Mouse (Mus musculus): ENCODE data around the gene Stk11. TPM values are rescaled to one million over a fixed set of nuclear protein-coding genes. Genes with fewer than 3 reads are reported as not detected.

Gene Stk11
- polyA plus RNA-seq, 1 experiment from 2014 or later, result 23.2 TPM

GRCm38 (mm10) chr10:80100982-80101381, 14.6 kb upstream of the Stk11 start:
- no peaks in the 10 kb centered on the region for H3K9me3 ChIP-seq
- no peak overlapping the region for H3K27ac ChIP-seq
- H3K36me3 ChIP-seq (replicated peaks), result no peaks in the 10 kb centered on the region
- peaks cover 27% of the 10 kb centered on the region for H3K4me1 ChIP-seq
- H3K4me3 ChIP-seq (replicated peaks), result no peak overlapping the region
- ATAC-seq (ENCODE audit: low FRiP score), result no peak
- WGBS, result 68% methylated on average over 11 of the region's 11 CpGs
- H3K9ac ChIP-seq, result no peak overlapping the region
- peaks cover 4% of the 10 kb centered on the region; the same call in 1 of the 2 replicates for H3K27me3 ChIP-seq
- peak overlapping the region; percentile 79; the same call in 1 of the 2 replicates for H3K4me2 ChIP-seq

- H3K9ac ChIP-seq, result peak overlapping the region; percentile 79
- peaks cover 4% of the 10 kb centered on the region; the same call in 1 of the 2 replicates for H3K27me3 ChIP-seq
- peaks cover 23% of the 10 kb centered on the region for H3K4me1 ChIP-seq
- WGBS, result under 1% methylated on average over 59 of the region's 59 CpGs
- peak overlapping the region; percentile 93 for H3K4me3 ChIP-seq (replicated peaks)
- H3K4me2 ChIP-seq, result peak overlapping the region; percentile 79
- H3K27ac ChIP-seq, result 0 out of 2 replicates have a peak overlapping the region, but pooled peaks have one; percentile 59
- ATAC-seq (ENCODE audit: low FRiP score), result peak; percentile 92
- H3K9me3 ChIP-seq, result no peaks in the 10 kb centered on the region
- H3K36me3 ChIP-seq (replicated peaks), result no peaks in the 10 kb centered on the region
These were observed 13.2 kb upstream of the Stk11 start for GRCm38 (mm10) chr10:80102216-80102915.

- H3K9me3 ChIP-seq, result no peaks in the 10 kb centered on the region
- no peak overlapping the region for H3K27ac ChIP-seq
- H3K4me1 ChIP-seq, result peaks cover 18% of the 10 kb centered on the region
- H3K4me3 ChIP-seq (replicated peaks), result no peak overlapping the region
- peak overlapping the region; percentile 79 for H3K4me2 ChIP-seq
- no peak overlapping the region for H3K9ac ChIP-seq
- H3K27me3 ChIP-seq, result peaks cover 4% of the 10 kb centered on the region; the same call in 1 of the 2 replicates
- no peaks in the 10 kb centered on the region for H3K36me3 ChIP-seq (replicated peaks)
- peak; percentile 14; the same call in 1 of the 2 replicates for ATAC-seq (ENCODE audit: low FRiP score)
- WGBS, result 78% methylated on average over 2 of the region's 2 CpGs
These were observed 12.6 kb upstream of the Stk11 start for GRCm38 (mm10) chr10:80103032-80103431.

- 75% methylated on average over 3 of the region's 3 CpGs for WGBS
- Histone ChIP-seq H3K4me1 (peaks cover 18% of the 10 kb centered on the region), H3K9ac (no peak overlapping the region), H3K9me3 (no peaks in the 10 kb centered on the region), H3K36me3 (replicated peaks) (no peaks in the 10 kb centered on the region), H3K4me2 (no peak overlapping the region), H3K4me3 (replicated peaks) (no peak overlapping the region), H3K27me3 (peaks cover 4% of the 10 kb centered on the region; the same call in 1 of the 2 replicates), H3K27ac (no peak overlapping the region)
- ATAC-seq (ENCODE audit: low FRiP score), result no peak
These were observed 11.4 kb upstream of the Stk11 start for GRCm38 (mm10) chr10:80104181-80104580.

GRCm38 (mm10) chr10:80105460-80105859, 10.1 kb upstream of the Stk11 start, which contains the start of gene Sbno2:
Gene Sbno2 (minus strand): TSS chr10:80105571.
- 73% methylated on average over 5 of the region's 5 CpGs for WGBS
- H3K27ac ChIP-seq, result no peak within 1 kb of the TSS
- H3K9ac ChIP-seq, result no peak within 1 kb of the TSS

GRCm38 (mm10) chr10:80105926-80106325, 9.7 kb upstream of the Stk11 start:
- Histone ChIP-seq H3K27me3 (peaks cover 4% of the 10 kb centered on the region; the same call in 1 of the 2 replicates), H3K4me3 (replicated peaks) (no peak overlapping the region), H3K9ac (no peak overlapping the region), H3K9me3 (no peaks in the 10 kb centered on the region), H3K36me3 (replicated peaks) (no peaks in the 10 kb centered on the region), H3K4me2 (no peak overlapping the region), H3K27ac (no peak overlapping the region), H3K4me1 (peaks cover 13% of the 10 kb centered on the region)
- WGBS, result 77% methylated on average over 5 of the region's 5 CpGs
- ATAC-seq (ENCODE audit: low FRiP score), result no peak

More at GRCm38 (mm10) chr10:80105460-80105859, 10.1 kb upstream of the Stk11 start, which contains the start of gene Sbno2:
- no peaks in the 10 kb centered on the region for H3K9me3 ChIP-seq
- no peak for ATAC-seq (ENCODE audit: low FRiP score)
- H3K27me3 ChIP-seq, result peaks cover 4% of the 10 kb centered on the region; the same call in 1 of the 2 replicates
- no peaks in the 10 kb centered on the region for H3K36me3 ChIP-seq (replicated peaks)
- H3K4me1 ChIP-seq, result peaks cover 18% of the 10 kb centered on the region
- no peak within 1 kb of the TSS for H3K4me3 ChIP-seq (replicated peaks)
- H3K4me2 ChIP-seq, result no peak within 1 kb of the TSS

GRCm38 (mm10) chr10:80107678-80108077, 7.9 kb upstream of the Stk11 start:
- H3K4me1 ChIP-seq, result peaks cover 2% of the 10 kb centered on the region
- H3K27ac ChIP-seq, result no peak overlapping the region
- no peaks in the 10 kb centered on the region for H3K9me3 ChIP-seq
- H3K36me3 ChIP-seq (replicated peaks), result no peaks in the 10 kb centered on the region
- WGBS, result 69% methylated on average over 6 of the region's 6 CpGs
- H3K9ac ChIP-seq, result no peak overlapping the region
- peaks cover 4% of the 10 kb centered on the region; the same call in 1 of the 2 replicates for H3K27me3 ChIP-seq
- H3K4me2 ChIP-seq, result no peak overlapping the region
- no peak overlapping the region for H3K4me3 ChIP-seq (replicated peaks)
- ATAC-seq (ENCODE audit: low FRiP score), result no peak

GRCm38 (mm10) chr10:80114341-80115284, 990 bp upstream of the Stk11 start:
- Histone ChIP-seq H3K36me3 (replicated peaks) (peaks cover 12% of the 10 kb centered on the region), H3K9me3 (no peaks in the 10 kb centered on the region), H3K4me1 (peaks cover 38% of the 10 kb centered on the region), H3K27ac (peak overlapping the region; percentile 71; the same call in 1 of the 2 replicates), H3K27me3 (no peaks in the 10 kb centered on the region), H3K4me3 (replicated peaks) (peak overlapping the region; percentile 94), H3K4me2 (peak overlapping the region; percentile 60), H3K9ac (peak overlapping the region; percentile 44; the same call in 1 of the 2 replicates)
- peak; percentile 57 for ATAC-seq (ENCODE audit: low FRiP score)
- 2% methylated on average over 27 of the region's 27 CpGs for WGBS

GRCm38 (mm10) chr10:80115944-80116335, 337 bp downstream of the Stk11 start:
- H3K4me3 ChIP-seq (replicated peaks), result peak overlapping the region; percentile 94
- ATAC-seq (ENCODE audit: low FRiP score), result peak; percentile 2; the same call in 1 of the 2 replicates
- H3K9ac ChIP-seq, result peak overlapping the region; percentile 85
- H3K9me3 ChIP-seq, result no peaks in the 10 kb centered on the region
- H3K27ac ChIP-seq, result peak overlapping the region; percentile 82
- H3K4me2 ChIP-seq, result peak overlapping the region; percentile 98
- no peaks in the 10 kb centered on the region for H3K27me3 ChIP-seq
- H3K36me3 ChIP-seq (replicated peaks), result peaks cover 23% of the 10 kb centered on the region
- under 1% methylated on average over 61 of the region's 63 CpGs for WGBS
- H3K4me1 ChIP-seq, result peaks cover 43% of the 10 kb centered on the region

- Histone ChIP-seq H3K4me2 (peak overlapping the region; percentile 98), H3K9ac (peak overlapping the region; percentile 85), H3K9me3 (no peaks in the 10 kb centered on the region), H3K4me1 (peaks cover 43% of the 10 kb centered on the region), H3K27ac (0 out of 2 replicates have a peak overlapping the region, but pooled peaks have one; percentile 46), H3K36me3 (replicated peaks) (peaks cover 28% of the 10 kb centered on the region), H3K27me3 (no peaks in the 10 kb centered on the region), H3K4me3 (replicated peaks) (peak overlapping the region; percentile 94)
- no peak for ATAC-seq (ENCODE audit: low FRiP score)
- under 1% methylated on average over 27 of the region's 27 CpGs for WGBS
These were observed 942 bp downstream of the Stk11 start for GRCm38 (mm10) chr10:80116563-80116926.

GRCm38 (mm10) chr10:80116927-80117691, 1.5 kb downstream of the Stk11 start:
- Histone ChIP-seq H3K4me2 (peak overlapping the region; percentile 98), H3K36me3 (replicated peaks) (peaks cover 33% of the 10 kb centered on the region), H3K4me1 (peaks cover 43% of the 10 kb centered on the region), H3K9me3 (no peaks in the 10 kb centered on the region), H3K9ac (peak overlapping the region; percentile 85), H3K27ac (peak overlapping the region; percentile 46; the same call in 1 of the 2 replicates), H3K4me3 (replicated peaks) (peak overlapping the region; percentile 94), H3K27me3 (no peaks in the 10 kb centered on the region)
- ATAC-seq (ENCODE audit: low FRiP score), result no peak
- WGBS, result 7% methylated on average over 30 of the region's 30 CpGs
